Mouse (Mus musculus) frontal cortex, adult (tissue): ENCODE measurements around the gene Gm27029.
"Not testable (repeated sequence)": the region's sequence is repeated elsewhere in the genome, so short reads cannot be mapped to it uniquely, and the experiment has no call there.

ENCODE experiments used
- ATAC-seq: cut with Nextera tagmentation; 2 replicates; pipeline ENCODE4 v1.9.2; 2017; ENCODE audit warnings: mild to moderate bottlenecking, moderate library complexity, mixed read lengths; ENCODE audit not compliant: low TSS enrichment

Gene Gm27029

DNA sequence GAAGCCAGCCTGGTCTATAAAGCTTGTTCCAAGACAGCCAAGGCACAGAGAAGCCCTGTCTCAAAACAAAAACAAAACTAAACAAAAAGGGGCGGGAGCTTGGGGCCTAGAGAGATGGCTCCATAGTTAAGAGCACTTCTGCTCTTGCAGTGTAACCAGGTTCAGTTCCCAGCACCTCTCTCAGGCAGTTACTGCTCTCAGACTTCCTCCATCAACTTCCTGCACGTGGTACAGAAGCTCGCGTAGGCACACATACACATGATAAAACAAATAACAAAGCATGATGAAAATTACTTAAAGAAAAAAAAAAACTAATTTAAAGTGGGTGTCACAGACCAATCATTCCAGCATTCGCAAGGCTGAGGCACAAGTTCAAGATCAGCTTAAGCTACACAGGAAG is 4.4 kb downstream of the Gm27029 start:
- no peak for ATAC-seq

DNA sequence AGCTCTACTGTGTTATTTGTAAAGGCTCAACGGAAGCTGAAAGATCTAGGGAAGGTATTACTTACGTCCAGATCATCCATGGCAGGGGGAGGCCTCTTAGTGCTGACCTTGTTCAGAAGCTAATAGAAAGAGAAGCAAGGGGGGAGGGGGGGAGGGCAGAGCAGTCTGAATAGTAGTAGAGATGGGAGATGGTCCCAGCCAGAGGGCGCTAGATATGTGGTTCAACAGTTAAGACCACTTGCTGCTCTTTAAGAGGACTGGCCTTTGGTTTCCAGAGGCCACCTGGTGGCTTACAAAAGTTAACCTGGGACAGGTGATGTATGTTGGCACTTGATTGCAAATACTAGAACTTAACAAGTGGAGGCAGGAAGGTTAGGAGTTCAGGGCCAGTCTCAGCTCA is 5.0 kb downstream of the Gm27029 start:
- no peak for ATAC-seq

DNA sequence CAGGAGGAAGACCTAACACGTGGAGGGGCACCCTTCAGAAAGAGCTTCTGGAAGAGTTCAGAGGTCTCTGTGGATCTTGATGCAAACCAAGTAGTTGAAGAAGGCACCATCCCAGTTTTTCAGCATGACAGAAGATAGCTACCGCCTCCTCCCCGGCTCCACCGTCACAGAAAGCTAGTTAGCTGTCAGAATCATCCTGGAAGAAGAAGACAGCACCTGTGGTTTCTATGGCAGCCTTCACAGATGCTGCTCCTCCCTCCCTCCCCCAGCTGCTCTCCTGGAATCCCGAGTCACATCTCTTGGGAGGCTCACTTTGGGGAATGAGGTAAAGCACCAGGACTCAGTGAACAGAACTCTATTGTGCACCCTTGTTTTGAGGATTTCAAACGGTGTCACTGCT is 5.6 kb downstream of the Gm27029 start:
- peak; percentile 77; the same call in 1 of the 2 replicates for ATAC-seq

DNA sequence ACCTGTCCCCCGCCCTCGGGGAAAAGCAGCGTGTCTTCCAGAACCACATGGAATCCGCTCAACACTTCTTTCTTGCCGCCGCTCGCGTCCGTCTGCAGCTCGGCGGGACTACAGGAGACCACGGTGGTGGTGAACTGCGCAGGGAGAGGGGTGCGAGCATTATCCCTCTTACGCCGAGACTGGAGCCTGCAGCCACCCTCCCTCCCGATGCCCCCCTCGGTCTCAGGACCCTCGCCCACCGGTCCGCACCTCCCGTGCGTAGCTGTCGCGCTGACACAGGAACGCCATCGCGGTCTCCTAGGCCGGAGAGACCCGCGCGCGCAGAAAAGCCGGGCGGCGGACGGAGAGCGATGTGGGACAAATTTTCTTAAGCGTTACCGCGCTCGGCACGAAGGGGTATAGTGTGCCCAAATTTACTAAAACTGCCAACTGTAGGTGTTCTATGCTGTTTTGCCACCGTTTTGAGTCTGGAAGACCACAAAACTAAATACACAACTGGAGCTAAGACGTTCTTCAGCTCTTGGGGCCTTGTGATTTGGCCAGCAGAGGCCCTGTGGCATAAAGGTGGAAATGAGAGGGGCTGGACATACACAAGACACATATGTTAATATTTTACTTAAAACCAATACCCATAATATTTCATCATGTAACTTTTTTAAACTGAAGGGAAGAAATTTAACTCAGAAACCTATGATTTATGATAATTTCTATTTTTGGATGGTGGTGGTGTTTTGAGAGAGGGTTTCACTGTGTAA is 7.3 kb downstream of the Gm27029 start, which contains the start of gene Aarsd1:
Gene Aarsd1, minus strand, starts transcription at position 515 of the 755 bp plus-strand sequence.
- peak; percentile 56; the same call in 1 of the 2 replicates for ATAC-seq

DNA sequence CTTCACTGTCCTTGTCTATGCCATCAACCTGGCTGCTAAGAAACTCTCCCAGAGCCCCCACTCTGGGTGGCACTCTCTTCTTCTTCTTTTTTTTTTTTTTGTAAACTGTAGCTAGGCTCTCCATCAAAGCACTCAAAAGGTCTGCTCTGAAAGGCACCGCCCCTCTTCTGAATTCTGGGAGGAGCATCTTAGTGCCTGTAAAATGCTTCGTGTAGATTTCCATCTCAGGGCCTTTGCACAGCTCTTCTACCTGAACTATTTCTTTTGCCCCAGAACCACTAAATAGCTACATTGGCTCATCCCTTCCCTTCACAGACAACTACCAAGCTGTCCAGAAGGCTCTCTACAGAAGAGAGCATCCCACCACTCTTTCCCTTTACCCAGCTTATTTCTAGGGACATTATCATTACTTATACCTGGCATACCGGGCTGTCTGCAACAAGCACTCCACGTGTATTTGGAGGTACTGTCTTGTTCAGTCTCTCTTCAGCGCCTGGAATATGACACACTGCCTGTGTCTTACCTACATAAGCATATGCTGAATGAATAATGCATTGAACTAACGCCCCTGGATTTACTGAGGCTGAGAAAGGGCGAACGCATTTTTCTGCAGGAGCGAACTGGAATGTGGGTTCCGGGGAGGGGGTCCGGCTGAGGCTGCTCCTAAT is 8.0 kb downstream of the Gm27029 start:
- peak; percentile 51; the same call in 1 of the 2 replicates for ATAC-seq

DNA sequence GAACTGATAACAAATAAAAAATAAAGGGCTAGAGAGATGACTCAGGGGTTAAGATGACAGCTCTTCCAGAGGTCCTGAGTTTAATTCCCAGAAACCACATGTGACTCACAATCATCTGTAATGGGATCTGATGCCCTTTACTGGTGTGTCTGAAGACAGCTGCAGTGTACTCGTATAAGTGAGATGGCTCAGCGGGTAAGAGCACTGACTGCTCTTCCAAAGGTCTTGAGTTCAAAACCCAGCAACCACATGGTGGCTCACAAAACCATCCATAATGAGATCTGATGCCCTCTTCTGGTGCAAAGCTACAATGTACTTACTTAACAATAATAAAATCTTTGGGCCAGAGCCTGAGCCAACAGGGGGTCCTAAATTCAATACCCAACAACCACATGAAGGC is 9.3 kb downstream of the Gm27029 start:
- no peak for ATAC-seq

DNA sequence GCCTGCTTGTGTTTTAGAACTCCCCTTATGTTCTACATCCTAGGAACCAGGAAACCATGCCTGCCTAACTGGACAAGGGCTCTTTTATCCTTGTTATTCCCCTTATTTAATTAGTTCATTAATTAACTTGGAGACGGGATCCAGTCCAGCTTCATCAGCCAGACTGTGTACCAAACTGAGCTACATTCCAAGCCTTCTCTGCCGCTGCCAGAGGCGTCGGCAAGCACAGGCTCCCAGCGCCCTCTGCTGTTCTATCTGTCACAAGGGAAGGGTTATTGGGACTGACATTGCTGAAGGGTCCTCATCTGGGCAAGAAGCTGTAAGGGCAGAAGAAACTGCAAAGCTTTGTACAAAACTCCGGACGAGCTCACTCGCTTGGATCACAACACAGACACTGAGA is 29.5 kb downstream of the Gm27029 start:
- ATAC-seq, result peak; percentile 80; the same call in 1 of the 2 replicates

DNA sequence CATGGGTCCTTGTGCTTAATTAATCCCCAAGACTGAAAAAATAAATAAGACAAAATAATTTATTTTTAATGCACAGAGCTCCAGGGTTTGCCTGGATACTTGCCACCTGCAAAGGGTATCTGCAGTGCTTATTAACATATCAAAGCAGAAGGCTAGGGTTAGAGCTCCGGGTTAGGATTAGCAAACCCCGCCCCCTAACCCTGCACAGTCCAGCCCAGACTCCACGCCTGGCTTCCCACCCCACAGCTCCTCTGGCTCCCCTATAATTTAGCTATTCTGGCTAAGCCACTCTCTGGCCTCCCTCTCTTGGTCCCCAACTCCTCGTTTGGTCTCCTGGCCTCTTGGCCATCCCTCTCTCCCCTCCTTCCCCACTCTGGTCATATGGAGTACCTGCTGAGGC is 42.8 kb downstream of the Gm27029 start:
- ATAC-seq, result no peak

DNA sequence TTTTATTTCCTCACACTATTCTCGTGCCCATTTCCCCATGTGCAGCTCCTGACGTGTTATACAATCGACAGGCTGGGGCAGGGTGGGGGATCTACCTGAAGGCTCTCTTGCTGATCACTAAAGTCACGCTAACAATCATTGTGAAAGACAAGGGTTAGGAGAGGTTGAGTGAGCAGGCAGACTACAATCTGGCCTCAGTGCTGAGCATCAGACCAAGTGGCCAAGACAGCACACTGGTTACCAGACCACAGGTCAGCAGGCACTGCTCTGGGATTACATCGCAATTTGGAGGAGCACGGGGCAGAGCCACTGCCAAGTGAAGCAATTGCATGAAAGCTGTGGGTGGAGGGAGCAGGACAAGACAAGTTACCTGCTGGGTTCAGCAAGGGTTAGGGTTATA is 45.7 kb downstream of the Gm27029 start:
- ATAC-seq, result no peak

DNA sequence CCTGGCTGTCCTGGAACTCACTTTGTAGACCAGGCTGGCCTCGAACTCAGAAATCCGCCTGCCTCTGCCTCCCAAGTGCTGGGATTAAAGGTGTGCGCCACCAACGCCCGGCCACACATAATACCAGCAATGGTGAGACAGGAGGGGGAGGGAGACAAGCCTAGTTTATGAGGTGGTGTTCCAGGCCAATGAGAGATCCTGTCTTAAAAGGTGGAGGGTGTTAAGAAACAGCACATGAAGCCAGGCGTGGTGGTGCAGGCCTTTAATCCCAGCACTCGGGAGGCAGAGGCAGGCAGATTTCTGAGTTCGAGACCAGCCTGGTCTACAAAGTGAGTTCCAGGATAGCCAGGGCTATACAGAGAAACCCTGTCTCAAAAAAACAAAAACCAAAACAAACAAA is 46.4 kb downstream of the Gm27029 start:
- not testable (repeated sequence) for ATAC-seq

DNA sequence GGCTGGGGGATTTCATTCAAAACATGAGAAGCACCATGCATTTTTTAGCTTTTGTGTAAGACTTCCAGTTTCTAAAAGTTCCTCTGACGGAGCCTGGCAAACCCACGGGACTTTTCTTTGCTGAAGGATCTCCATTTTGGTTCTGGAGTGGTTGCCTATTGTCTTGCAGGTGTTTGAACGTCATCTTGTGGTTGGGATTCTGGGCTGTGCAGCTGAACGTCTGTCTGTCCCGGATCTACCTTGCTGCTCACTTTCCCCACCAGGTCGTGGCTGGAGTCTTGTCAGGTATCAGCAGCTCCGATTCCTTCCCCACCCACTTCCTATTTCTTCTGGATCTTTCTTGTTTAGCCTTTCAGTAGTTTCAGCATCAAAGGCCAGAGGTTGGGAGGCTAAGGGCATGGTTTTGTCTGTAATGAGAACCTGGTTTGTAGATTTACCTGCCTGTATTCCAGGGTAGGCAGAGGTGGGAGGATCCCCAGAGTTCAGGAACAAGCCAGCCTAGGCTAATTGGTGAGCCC is 50.1 kb downstream of the Gm27029 start:
- ATAC-seq, result no peak

DNA sequence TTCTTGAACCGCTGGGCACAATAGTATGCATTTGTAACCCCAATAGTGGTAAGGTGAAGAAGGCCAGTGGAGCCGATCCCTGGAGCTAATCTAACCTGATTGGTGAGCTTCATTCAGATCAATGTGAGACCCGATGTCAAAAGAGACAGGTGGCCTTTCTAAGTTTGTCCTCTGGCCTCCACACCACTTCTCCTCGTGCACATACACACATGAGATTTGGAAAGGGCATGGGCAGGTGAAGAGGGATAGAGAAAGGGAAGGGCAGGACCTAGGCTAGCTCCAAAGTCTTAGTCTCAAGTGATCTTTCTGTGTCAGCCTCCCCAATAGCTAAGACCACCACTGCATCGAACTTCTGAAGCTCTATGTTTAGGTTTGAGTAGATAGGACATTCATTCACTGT is 54.5 kb downstream of the Gm27029 start:
- no peak for ATAC-seq

DNA sequence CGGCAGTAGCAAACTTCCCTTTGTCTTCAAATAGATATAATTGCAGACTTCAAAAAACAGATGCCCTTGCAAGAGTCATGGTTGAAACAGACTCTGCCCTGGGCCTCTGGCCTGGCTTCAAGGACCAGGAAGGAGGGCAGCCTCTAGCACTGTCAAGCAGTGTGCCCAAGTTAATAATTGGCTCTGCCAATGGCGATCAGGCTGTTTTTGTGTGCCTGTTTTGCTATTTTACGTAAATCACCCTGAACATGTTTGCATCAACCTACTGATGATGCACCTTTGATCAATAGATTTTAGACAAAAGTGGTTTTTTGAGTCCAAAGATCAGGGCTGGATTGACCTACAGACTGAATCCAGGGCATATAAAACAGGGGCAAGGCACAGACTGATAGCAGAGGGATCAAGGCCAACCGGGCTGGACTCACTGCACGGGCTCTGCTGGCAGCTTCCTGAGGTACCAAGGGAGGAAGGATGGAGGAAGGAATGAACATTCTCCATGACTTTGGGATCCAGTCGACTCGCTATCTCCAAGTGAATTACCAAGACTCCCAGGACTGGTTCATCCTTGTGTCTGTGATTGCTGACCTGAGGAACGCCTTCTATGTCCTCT is 57.2 kb downstream of the Gm27029 start, which contains the start of gene G6pc:
Gene G6pc, plus strand, starts transcription at position 236 of the 610 bp plus-strand sequence.
- ATAC-seq, result no peak

DNA sequence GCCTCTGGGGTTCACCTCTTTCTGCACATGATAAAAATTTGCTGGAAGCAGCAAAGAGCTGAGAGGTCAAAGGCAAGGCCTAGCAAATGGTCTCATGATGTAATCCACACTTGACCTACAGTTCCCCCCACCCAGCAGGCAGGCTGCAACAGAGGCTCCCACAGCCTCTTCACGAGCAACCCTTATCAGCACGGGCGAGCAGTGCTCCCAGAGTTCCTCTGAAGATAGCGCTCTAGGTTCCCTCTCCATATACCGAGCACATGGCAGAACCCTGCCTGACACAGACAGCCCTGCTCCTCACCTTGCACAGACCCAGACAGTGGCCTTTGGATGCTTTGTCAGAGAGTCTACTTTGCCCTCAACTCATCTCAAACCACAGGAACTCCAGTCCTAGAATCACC is 60.1 kb downstream of the Gm27029 start:
- no peak for ATAC-seq

DNA sequence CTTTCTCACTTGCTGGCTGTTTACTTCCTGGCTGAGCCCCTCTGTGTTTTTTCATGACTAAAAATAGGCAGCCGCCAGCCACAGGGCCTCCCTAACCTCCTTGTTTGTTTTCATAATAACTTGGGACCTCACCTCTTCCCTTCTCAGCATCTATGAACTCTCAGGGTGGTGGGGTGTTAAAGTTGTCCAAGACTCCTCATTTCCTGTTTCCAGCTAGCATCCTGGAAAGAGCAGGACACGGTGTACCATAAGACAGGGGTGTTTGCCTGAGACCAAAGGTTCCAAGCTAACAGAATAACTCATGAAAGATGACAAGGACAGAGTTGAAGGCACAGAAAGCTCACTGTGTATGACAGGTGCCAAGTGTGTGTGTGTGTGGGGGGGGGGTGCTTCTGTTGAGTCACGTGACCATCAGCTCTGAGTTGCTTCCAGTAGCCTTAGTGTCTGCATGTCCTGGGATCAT is 63.9 kb downstream of the Gm27029 start:
- no peak for ATAC-seq

DNA sequence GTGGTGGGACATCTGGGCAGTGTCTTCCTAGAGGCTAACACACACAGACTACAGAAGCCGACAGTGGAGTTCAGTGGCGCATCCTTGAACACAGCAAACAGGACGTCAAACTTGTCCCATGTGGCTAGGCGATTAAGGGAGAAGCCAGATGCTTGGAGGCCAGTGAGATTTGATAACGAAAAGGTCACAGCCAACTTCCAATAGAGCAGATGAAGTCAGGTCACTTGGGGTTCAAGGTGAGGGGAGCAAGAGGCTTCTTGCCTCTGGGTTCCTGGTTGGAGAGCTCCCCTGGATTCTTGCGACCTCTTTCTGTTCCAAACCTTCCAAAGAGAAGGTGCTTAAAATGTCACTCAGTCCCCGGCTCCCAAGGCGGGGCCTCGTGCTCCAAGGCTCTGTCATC is 64.8 kb downstream of the Gm27029 start:
- no peak for ATAC-seq

DNA sequence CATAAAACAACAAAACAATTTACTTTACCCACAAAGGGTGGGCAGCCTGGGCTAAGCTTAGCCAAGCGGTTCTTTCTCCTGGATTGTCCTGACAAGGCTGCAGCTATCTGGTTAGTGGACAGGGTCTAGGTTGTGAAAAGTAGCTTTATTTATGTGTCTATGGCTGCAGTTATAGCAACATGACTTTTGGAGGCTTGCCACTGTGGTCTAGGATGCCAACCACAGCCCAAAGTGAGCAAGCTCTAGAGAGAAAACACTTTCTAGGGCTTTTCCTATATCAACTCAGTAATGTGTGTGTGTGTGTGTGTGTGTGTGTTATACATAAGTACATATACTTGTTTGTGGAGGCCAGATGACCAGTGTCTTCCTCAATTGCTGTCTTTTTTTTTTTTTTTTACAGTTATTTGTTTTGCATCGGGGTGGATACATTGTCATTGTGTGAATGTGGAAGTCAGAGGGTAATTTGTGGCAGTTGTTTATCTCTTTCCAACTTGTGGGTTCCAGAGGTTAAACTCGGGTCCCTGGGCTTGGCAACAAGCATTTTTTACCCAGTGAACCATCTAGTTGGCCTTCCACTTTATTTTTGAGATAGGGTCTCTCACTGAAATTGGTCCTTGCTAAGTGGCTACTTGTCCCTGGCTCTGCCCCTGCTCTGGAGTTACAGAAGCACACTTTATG is 67.0 kb downstream of the Gm27029 start:
- no peak for ATAC-seq
